Mouse (Mus musculus): ENCODE measurements at regions not wholly inside any gene's neighbourhood (a gene's known extent, or its start where the extent isn't known, plus 50 kb on each side); places are given as distances from the start of the nearest gene placed in this dataset.

DNA sequence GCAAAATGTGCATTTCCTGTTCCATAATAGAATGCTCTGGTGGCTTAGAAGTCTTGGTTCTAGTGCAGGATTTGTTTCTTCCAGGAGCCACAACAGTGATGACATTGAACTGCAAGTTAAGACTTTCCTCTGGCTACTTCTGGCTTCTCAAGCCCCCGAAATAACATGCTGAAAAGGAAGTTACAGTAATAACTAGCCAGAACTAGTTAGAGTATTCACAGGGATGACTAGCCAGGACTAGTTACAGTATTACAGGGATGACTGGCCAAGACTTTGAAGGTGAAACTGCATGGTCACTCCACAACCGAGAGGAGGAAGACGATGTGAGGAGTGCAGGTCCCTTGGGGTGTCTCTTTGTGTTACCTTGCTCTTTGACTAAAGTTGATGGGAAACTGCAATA, 126.6 kb upstream of the Gm3448 start:
- TF ChIP-seq CTCF (conservative IDR thresholded peaks at IDR 0.05; ENCODE audit: low read length) (no peak), POU5F1 (IDR thresholded peaks at IDR 0.05; ENCODE audit: borderline replicate concordance, low read length) (no peak), NANOG (IDR thresholded peaks at IDR 0.05; ENCODE audit: borderline replicate concordance, low read length) (no peak)
